Mouse (Mus musculus) brain, embryonic 14.5 days (tissue): ENCODE results near the gene Ush2a. TPM values are rescaled to one million over a fixed set of nuclear protein-coding genes. Genes with fewer than 3 reads are reported as not detected.

Source experiments
- DNase-seq: peaks from one replicate; pipeline ENCODE4 v3.0.0-alpha.2; 2011; ENCODE audit warnings: low read depth
- CTCF ChIP-seq: fragments of 200-500 bp; IDR thresholded peaks from 2 replicates; pipeline ENCODE4 v1.5.1; 2012; ENCODE audit warnings: inconsistent platforms, mild to moderate bottlenecking, moderate library complexity, borderline replicate concordance; ENCODE audit not compliant: insufficient read depth, insufficient read length; ENCODE audit errors: extremely low read depth
- POLR2A ChIP-seq: fragments of 200-500 bp; IDR thresholded peaks from 2 replicates; pipeline ENCODE4 v1.6.1; 2012; ENCODE audit warnings: mild to moderate bottlenecking, inconsistent platforms, borderline replicate concordance; ENCODE audit not compliant: poor library complexity, insufficient read depth, insufficient read length, severe bottlenecking; ENCODE audit errors: extremely low read depth
- polyA plus RNA-seq: library from polyadenylated mRNA; depleted of rRNA; stranded (reverse); fragments of >200 nt; gene quantifications from 2 replicates; pipeline ENCODE4 v1.2.3, GENCODE M21; 2012

Ush2a gene
- polyA plus RNA-seq, 1 experiment = 0.29 TPM

DNA sequence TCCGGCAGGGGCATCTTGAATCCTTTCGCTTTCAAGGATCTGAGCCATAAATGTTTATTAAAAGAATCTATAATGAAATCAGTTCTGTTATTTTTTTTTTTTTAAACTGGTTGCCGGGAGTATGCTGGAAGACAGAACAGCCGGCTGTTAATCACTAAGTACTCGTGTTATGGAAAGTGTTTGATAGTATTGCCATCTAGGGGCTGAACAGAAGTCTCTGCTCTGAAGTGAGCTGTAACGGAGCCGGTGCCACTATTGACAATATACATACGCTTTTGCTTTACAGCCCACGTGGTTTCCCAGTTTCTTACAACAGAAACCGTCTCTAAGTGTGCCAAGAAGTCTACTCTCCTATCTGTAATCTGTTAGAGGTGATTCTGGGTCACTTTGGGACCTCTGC is 642.3 kb downstream of the Ush2a start:
- no peak for TF ChIP-seq POLR2A
- TF ChIP-seq CTCF = peak; percentile 62; the same call in 1 of the 2 replicates
- DNase-seq = peak; percentile 88

GRCm38 (mm10) chr1:188906175-188906574 is 644.4 kb downstream of the Ush2a start:
- no peak for DNase-seq
- TF ChIP-seq POLR2A (no peak), CTCF (no peak)

DNA sequence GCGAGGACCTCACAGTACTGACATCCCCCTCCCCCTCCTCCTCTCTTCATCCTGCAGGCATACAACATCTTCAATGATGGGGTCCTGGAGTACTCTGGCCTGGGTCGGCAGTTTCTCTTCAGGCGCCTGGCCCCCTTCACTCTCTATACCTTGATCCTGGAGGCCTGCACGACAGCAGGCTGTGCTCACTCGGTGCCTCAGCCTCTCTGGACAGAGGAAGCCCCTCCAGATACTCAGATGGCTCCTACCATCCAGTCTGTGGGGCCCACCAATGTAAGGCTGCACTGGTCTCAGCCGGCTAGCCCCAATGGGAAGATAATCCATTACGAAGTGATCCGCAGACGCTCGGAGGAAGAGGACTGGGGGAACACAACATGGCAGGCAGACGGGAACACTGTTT is 648.8 kb downstream of the Ush2a start:
- TF ChIP-seq POLR2A = no peak
- no peak for TF ChIP-seq CTCF
- DNase-seq = no peak

GRCm38 (mm10) chr1:188919946-188920345 is 658.1 kb downstream of the Ush2a start:
- TF ChIP-seq POLR2A (no peak), CTCF (no peak)

GRCm38 (mm10) chr1:188937246-188937780 is 675.5 kb downstream of the Ush2a start:
- peak; percentile 49 for DNase-seq
- TF ChIP-seq CTCF (no peak), POLR2A (no peak)

More at GRCm38 (mm10) chr1:188919946-188920345, 658.1 kb downstream of the Ush2a start:
- peak; percentile 25 for DNase-seq

- no peak for DNase-seq
Observed at GRCm38 (mm10) chr1:188945326-188945725, 683.5 kb downstream of the Ush2a start.

GRCm38 (mm10) chr1:188946849-188947248 is 685.0 kb downstream of the Ush2a start:
- TF ChIP-seq POLR2A (no peak), CTCF (no peak)
- DNase-seq = no peak

More at GRCm38 (mm10) chr1:188945326-188945725, 683.5 kb downstream of the Ush2a start:
- TF ChIP-seq CTCF = no peak
- no peak for TF ChIP-seq POLR2A

GRCm38 (mm10) chr1:188947794-188948193 is 686.0 kb downstream of the Ush2a start:
- DNase-seq = peak; percentile 9
- no peak for TF ChIP-seq POLR2A
- TF ChIP-seq CTCF = peak; percentile 55

GRCm38 (mm10) chr1:188948276-188948675 is 686.5 kb downstream of the Ush2a start:
- no peak for TF ChIP-seq CTCF
- no peak for TF ChIP-seq POLR2A
- peak; percentile 77 for DNase-seq

DNA sequence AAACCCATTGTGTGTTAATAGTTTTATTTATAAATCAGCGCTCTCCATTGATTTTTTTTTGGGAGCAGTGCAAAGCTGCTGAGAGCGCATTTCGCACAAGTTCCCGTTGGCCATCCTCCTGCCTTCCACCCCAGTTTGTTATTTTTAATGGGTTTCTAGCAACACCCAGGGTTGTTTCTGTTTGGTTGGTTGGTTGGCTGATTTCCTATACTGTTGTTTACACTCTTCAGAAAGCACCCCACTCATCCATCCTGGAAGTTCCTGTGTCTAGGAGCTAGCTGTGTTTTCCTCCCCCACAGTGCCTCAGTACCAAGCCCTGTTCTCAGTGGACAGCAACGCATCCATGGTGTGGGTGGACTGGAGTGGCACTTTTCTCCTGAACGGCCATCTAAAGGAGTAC is 689.3 kb downstream of the Ush2a start:
- TF ChIP-seq POLR2A (no peak), CTCF (no peak)
- no peak for DNase-seq

DNA sequence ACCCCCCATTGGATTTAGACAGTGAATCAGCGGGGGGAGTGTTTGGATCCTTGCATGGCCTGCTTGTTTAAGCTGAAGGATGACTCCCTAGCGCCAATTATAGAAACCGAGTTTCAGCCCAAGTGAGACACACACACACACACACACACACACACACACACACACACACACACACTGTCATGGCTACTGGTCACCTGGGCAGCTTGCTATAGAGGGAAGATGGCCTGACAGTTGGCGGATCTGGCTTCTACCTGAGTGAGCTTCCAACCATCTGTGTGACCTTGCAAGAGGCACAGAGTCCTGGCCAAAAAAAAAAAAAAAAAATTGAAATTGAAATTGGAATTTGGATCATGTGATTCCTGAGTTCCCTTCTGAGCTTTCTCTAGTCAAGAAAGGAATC is 690.7 kb downstream of the Ush2a start:
- no peak for DNase-seq
- TF ChIP-seq POLR2A = no peak
- no peak for TF ChIP-seq CTCF

DNA sequence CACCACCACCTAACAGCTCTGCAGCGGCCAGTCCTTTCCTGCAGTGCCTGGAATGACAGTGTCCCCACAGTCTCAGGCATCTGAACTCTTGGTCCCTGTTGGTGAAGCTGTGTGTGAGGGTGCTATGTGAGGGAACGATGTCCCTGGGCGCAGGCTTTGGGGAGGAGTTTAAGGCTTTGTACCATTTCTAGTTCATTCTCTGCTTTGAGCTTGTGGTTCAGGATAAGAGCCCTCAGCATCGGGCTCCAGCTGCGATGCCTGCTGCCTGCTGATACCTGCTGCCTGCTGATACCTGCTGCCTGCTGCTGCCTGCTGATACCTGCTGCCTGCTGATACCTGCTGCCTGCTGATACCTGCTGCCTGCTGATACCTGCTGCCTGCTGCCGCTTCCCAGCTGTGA is 711.3 kb downstream of the Ush2a start:
- DNase-seq = no peak
- TF ChIP-seq POLR2A (no peak), CTCF (no peak)

GRCm38 (mm10) chr1:188973926-188974325 is 712.1 kb downstream of the Ush2a start:
- no peak for DNase-seq
- TF ChIP-seq POLR2A (no peak), CTCF (no peak)

DNA sequence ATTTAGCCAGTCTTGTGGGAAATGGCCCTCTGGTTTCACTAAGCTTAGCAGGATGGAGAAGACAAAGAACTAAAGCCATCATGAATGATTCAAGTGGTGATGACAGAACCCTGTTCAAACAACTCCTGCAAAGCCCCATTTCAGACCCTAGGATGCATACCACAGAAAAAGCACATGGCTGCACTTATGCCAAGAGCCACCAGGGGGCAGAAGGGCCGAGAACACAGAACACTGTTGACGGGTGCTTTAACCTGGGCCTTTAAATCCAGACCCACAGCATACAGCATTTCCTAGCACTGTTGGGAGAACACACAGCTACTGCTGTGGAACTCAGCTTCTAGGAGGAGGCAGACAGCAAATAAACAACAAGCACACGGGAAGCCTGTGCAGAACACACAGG is 718.2 kb downstream of the Ush2a start:
- peak; percentile 47 for DNase-seq

More for the DNA sequence above, 718.2 kb downstream of the Ush2a start:
- no peak for TF ChIP-seq POLR2A
- peak; percentile 84 for TF ChIP-seq CTCF
